Mouse (Mus musculus) intestine, embryonic 15.5 days (tissue): ENCODE measurements at regions not wholly inside any gene's neighbourhood (a gene's known extent, or its start where the extent isn't known, plus 50 kb on each side); places are given as distances from the start of the nearest gene placed in this dataset.

Experiments
- ATAC-seq: fragments of 200-750 bp; cut with Nextera tagmentation; 2 replicates; pipeline ENCODE4 v1.8.0; 2017; ENCODE audit warnings: moderate TSS enrichment, moderate library complexity
- H3K27ac ChIP-seq: fragments of 300-500 bp; sonication (generic); 2 replicates; pipeline ENCODE4 v1.5.1; 2015; ENCODE audit warnings: mild to moderate bottlenecking, inconsistent platforms
- H3K27me3 ChIP-seq: fragments of 300-500 bp; sonication (generic); replicated peaks from 2 replicates; pipeline ENCODE4 v1.6.1; 2015; ENCODE audit warnings: inconsistent platforms
- H3K36me3 ChIP-seq: fragments of 300-500 bp; sonication (generic); 2 replicates; pipeline ENCODE4 v1.6.1; 2015; ENCODE audit warnings: inconsistent platforms
- H3K4me1 ChIP-seq: fragments of 300-500 bp; sonication (generic); replicated peaks from 2 replicates; pipeline ENCODE4 v1.6.1; 2015; ENCODE audit warnings: inconsistent platforms
- H3K4me2 ChIP-seq: fragments of 300-500 bp; sonication (generic); replicated peaks from 2 replicates; pipeline ENCODE4 v1.6.1; 2015; ENCODE audit warnings: mild to moderate bottlenecking, inconsistent platforms
- H3K4me3 ChIP-seq: fragments of 300-500 bp; sonication (generic); replicated peaks from 2 replicates; pipeline ENCODE4 v1.5.1; 2015; ENCODE audit warnings: inconsistent platforms
- H3K9ac ChIP-seq: fragments of 300-500 bp; sonication (generic); 2 replicates; pipeline ENCODE4 v1.6.1; 2015; ENCODE audit warnings: inconsistent platforms
- H3K9me3 ChIP-seq: fragments of 300-500 bp; sonication (generic); 2 replicates; pipeline ENCODE4 v1.6.1; 2016; ENCODE audit warnings: inconsistent platforms
- WGBS: fragments of 180-500 bp; shearing (Covaris S2); methylation state at CpG from one replicate; pipeline ENCODE4 v1.1.7; 2015; 5-methylcytosine and 5-hydroxymethylcytosine counted together

- Histone ChIP-seq H3K4me1 (no peaks in the 10 kb centered on the region), H3K9ac (no peak overlapping the region), H3K4me3 (no peak overlapping the region), H3K27ac (no peak overlapping the region), H3K36me3 (no peaks in the 10 kb centered on the region), H3K9me3 (no peaks in the 10 kb centered on the region), H3K27me3 (no peaks in the 10 kb centered on the region), H3K4me2 (no peak overlapping the region)
- 74% methylated on average over 7 of the region's 7 CpGs for WGBS
- no peak for ATAC-seq
These were observed 483.1 kb downstream of the Ttll7 start for GRCm38 (mm10) chr3:147335286-147335685.

- Histone ChIP-seq H3K27ac (no peak overlapping the region), H3K27me3 (no peaks in the 10 kb centered on the region), H3K9me3 (no peaks in the 10 kb centered on the region), H3K9ac (no peak overlapping the region), H3K4me1 (no peaks in the 10 kb centered on the region), H3K36me3 (no peaks in the 10 kb centered on the region), H3K4me2 (no peak overlapping the region), H3K4me3 (no peak overlapping the region)
- WGBS = 57% methylated on average over 2 of the region's 2 CpGs
- ATAC-seq = no peak
These were observed 487.3 kb downstream of the Ttll7 start for GRCm38 (mm10) chr3:147339427-147339826.

GRCm38 (mm10) chr3:147347278-147348039, 495.3 kb downstream of the Ttll7 start:
- 48% methylated on average over 5 of the region's 5 CpGs for WGBS
- Histone ChIP-seq H3K4me1 (no peaks in the 10 kb centered on the region), H3K9me3 (no peaks in the 10 kb centered on the region), H3K4me3 (no peak overlapping the region), H3K36me3 (no peaks in the 10 kb centered on the region), H3K27ac (no peak overlapping the region), H3K9ac (no peak overlapping the region), H3K27me3 (no peaks in the 10 kb centered on the region), H3K4me2 (no peak overlapping the region)
- ATAC-seq = no peak

- Histone ChIP-seq H3K4me1 (no peaks in the 10 kb centered on the region), H3K36me3 (no peaks in the 10 kb centered on the region), H3K9me3 (no peaks in the 10 kb centered on the region), H3K9ac (no peak overlapping the region), H3K4me3 (no peak overlapping the region), H3K4me2 (no peak overlapping the region), H3K27me3 (no peaks in the 10 kb centered on the region), H3K27ac (no peak overlapping the region)
- ATAC-seq = no peak
- 81% methylated on average over 5 of the region's 5 CpGs for WGBS
These were observed 534.9 kb downstream of the Ttll7 start for GRCm38 (mm10) chr3:147387077-147387476.

DNA sequence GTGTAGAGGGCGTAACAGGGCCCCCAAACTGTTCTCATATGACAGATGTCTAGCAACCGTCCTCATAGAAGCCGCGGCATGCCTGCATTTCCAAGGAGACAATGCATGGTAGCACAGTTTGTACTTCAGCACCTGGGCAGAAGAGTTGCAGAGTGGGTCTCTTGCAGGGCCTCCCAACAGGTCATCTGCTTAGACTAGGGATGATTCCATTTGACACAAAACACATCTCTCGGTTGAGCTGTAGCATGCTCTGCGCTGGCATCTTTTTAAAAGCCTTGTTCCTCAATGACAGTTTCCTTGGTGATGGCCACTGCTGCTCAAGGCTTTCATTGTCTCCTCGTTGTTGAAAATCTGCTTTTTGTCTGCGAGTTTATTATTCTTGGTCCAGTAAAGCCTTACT, 546.1 kb downstream of the Ttll7 start:
- Histone ChIP-seq H3K4me1 (no peaks in the 10 kb centered on the region), H3K36me3 (no peaks in the 10 kb centered on the region), H3K9ac (no peak overlapping the region), H3K27me3 (no peaks in the 10 kb centered on the region), H3K4me3 (no peak overlapping the region), H3K27ac (no peak overlapping the region), H3K9me3 (no peaks in the 10 kb centered on the region), H3K4me2 (no peak overlapping the region)
- no peak for ATAC-seq
- 79% methylated on average over 8 of the region's 8 CpGs for WGBS

DNA sequence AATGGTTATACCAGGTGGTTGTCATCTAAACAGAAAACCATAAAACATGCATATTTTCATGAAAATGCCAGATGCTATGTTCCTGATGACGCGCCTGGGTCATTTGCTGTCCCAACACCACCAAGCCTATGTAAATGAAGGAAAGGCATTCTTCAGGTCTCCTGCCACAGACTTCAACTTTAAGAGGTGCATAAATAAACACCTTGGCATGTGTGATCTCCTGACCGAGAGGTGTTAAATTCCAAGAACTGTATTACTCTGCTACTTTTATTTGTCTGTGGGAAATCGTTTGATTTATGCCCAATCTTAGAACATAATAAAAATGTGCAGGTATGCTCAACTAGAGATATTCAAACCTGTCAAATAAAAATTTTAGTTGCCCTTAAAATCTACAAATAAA, 560.1 kb downstream of the Ttll7 start:
- WGBS = 81% methylated on average over 4 of the region's 4 CpGs
- Histone ChIP-seq H3K9ac (no peak overlapping the region), H3K9me3 (no peaks in the 10 kb centered on the region), H3K36me3 (no peaks in the 10 kb centered on the region), H3K27me3 (no peaks in the 10 kb centered on the region), H3K4me3 (no peak overlapping the region), H3K4me1 (no peaks in the 10 kb centered on the region), H3K4me2 (no peak overlapping the region), H3K27ac (no peak overlapping the region)
- ATAC-seq = no peak

- Histone ChIP-seq H3K4me1 (no peaks in the 10 kb centered on the region), H3K27ac (no peak overlapping the region), H3K4me2 (no peak overlapping the region), H3K4me3 (no peak overlapping the region), H3K9me3 (no peaks in the 10 kb centered on the region), H3K27me3 (no peaks in the 10 kb centered on the region), H3K9ac (no peak overlapping the region), H3K36me3 (no peaks in the 10 kb centered on the region)
- 37% methylated on average over 3 of the region's 3 CpGs for WGBS
- ATAC-seq = no peak
These were observed 564.8 kb downstream of the Ttll7 start for GRCm38 (mm10) chr3:147416926-147417325.

DNA sequence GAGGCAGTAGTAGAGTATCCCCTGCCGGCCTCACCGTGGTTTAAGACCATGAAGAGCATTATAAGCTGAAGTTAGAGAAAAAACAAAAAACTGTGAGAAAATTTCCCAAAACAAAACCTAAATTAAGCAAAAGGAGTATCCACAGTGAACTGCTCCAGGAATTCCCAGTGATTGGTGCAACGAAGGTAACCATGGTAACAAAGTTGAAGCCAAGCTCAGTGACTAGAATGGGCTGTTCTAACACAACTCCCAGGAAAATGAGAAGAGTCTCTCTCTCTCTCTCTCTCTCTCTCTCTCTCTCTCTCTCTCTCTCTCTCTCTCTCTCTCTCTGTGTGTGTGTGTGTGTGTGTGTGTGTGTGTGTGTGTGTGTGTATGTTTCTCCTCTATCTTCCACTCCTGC, 567.0 kb downstream of the Ttll7 start:
- ATAC-seq = no peak
- H3K36me3 ChIP-seq = no peaks in the 10 kb centered on the region
- no peak overlapping the region for H3K4me2 ChIP-seq
- H3K27ac ChIP-seq = no peak overlapping the region
- H3K9ac ChIP-seq = no peak overlapping the region
- no peaks in the 10 kb centered on the region for H3K9me3 ChIP-seq
- no peaks in the 10 kb centered on the region for H3K4me1 ChIP-seq
- 54% methylated on average over 3 of the region's 3 CpGs for WGBS
- no peaks in the 10 kb centered on the region for H3K27me3 ChIP-seq
- H3K4me3 ChIP-seq = no peak overlapping the region

- H3K4me1 ChIP-seq = no peaks in the 10 kb centered on the region
- 80% methylated on average over 5 of the region's 5 CpGs for WGBS
- no peak for ATAC-seq
These were observed 570.0 kb downstream of the Ttll7 start for GRCm38 (mm10) chr3:147422196-147422595.

GRCm38 (mm10) chr3:147423895-147424575, 571.9 kb downstream of the Ttll7 start:
- H3K9me3 ChIP-seq = no peaks in the 10 kb centered on the region
- no peak overlapping the region for H3K4me2 ChIP-seq
- no peaks in the 10 kb centered on the region for H3K4me1 ChIP-seq
- H3K36me3 ChIP-seq = no peaks in the 10 kb centered on the region
- no peak overlapping the region for H3K4me3 ChIP-seq
- WGBS = 70% methylated on average over 2 of the region's 2 CpGs
- H3K27me3 ChIP-seq = no peaks in the 10 kb centered on the region
- H3K27ac ChIP-seq = no peak overlapping the region
- no peak for ATAC-seq
- H3K9ac ChIP-seq = no peak overlapping the region

More at GRCm38 (mm10) chr3:147422196-147422595, 570.0 kb downstream of the Ttll7 start:
- no peak overlapping the region for H3K4me2 ChIP-seq
- no peaks in the 10 kb centered on the region for H3K9me3 ChIP-seq
- no peaks in the 10 kb centered on the region for H3K36me3 ChIP-seq
- H3K4me3 ChIP-seq = no peak overlapping the region
- no peak overlapping the region for H3K27ac ChIP-seq
- H3K9ac ChIP-seq = no peak overlapping the region
- no peaks in the 10 kb centered on the region for H3K27me3 ChIP-seq

DNA sequence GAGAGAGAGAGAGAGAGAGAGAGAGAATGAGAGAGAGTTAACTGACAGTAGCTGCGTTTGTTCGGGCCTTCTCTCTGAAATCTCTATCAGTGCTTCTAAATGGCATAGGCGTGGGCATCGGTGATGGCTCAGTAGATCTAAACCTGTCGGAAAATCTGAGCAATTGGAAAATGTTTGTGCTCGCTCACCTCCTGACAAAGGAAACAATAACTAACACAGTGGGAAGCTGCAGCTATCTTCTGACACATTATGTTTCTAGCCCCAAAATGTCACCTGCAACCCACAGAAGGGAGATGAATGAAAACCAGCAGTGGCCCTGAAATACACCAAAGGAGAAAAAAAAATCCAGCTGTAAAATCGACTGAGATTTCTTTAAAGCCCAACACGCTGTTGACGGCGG, 576.7 kb downstream of the Ttll7 start:
- no peaks in the 10 kb centered on the region for H3K36me3 ChIP-seq
- 63% methylated on average over 10 of the region's 10 CpGs for WGBS
- no peaks in the 10 kb centered on the region for H3K4me1 ChIP-seq
- H3K9me3 ChIP-seq = no peaks in the 10 kb centered on the region
- no peak overlapping the region for H3K27ac ChIP-seq
- ATAC-seq = no peak
- no peaks in the 10 kb centered on the region for H3K27me3 ChIP-seq
- no peak overlapping the region for H3K4me3 ChIP-seq
- H3K9ac ChIP-seq = no peak overlapping the region
- H3K4me2 ChIP-seq = no peak overlapping the region

DNA sequence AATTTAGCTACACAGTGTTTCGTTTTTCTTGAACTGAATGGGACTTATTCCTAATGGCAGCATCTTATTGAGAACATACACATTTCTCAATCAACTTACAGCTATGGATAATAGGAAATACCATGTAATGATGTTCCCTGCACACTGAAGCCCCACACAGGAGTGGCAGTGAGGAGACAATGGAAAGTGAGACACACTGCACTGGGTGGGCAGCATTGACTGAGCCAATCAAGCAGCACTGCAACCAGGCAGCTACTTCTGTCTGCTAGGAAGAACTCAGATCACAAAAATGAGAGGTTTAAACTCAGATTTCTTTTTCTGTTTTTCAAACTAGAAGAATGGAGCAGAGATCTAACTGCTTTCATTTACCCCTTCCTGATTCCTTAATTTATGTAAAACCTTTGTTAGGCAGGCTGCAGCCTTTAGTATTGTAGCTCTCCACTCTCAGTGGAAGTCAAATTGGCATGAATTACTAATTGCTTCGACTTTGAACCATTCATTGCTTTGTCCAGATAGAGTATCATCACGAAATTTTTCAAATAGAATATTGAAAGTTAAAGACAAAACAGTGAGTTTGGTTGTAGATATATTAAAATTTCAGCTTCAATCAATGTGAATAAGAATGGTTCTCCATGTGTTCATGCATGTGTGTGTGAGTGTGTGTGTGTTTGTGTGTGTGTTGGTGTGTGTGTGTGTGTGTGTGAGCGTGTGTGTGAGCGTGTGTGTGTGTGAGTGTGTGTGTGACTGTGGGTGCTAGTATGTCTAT, 590.9 kb downstream of the Ttll7 start:
- no peak overlapping the region for H3K27ac ChIP-seq
- no peak overlapping the region for H3K4me3 ChIP-seq
- H3K9me3 ChIP-seq = no peaks in the 10 kb centered on the region
- no peaks in the 10 kb centered on the region for H3K4me1 ChIP-seq
- H3K36me3 ChIP-seq = no peaks in the 10 kb centered on the region
- no peak overlapping the region for H3K9ac ChIP-seq
- 75% methylated on average over 5 of the region's 5 CpGs for WGBS
- ATAC-seq = no peak
- H3K4me2 ChIP-seq = no peak overlapping the region
- no peaks in the 10 kb centered on the region for H3K27me3 ChIP-seq

GRCm38 (mm10) chr3:147443691-147443960, 591.5 kb downstream of the Ttll7 start:
- H3K9ac ChIP-seq = no peak overlapping the region
- H3K27ac ChIP-seq = no peak overlapping the region
- no peaks in the 10 kb centered on the region for H3K27me3 ChIP-seq
- H3K9me3 ChIP-seq = no peaks in the 10 kb centered on the region
- no peak overlapping the region for H3K4me3 ChIP-seq
- no peaks in the 10 kb centered on the region for H3K4me1 ChIP-seq
- no peak for ATAC-seq
- H3K36me3 ChIP-seq = no peaks in the 10 kb centered on the region
- no peak overlapping the region for H3K4me2 ChIP-seq
